Mouse (Mus musculus) CH12.LX (cell line): Measurements from ENCODE around the gene Ncor2.

Source experiments
- CHD2 ChIP-seq: IDR thresholded peaks from 2 replicates; pipeline ENCODE4 v1.6.1; 2011; ENCODE audit warnings: low read length, improper control_type of control experiment
- CTCF ChIP-seq, 2 experiments: IDR thresholded peaks in 1 of 2; conservative IDR thresholded peaks in 1 of 2; 2 replicates each; pipeline ENCODE4 v1.5.1; 2011 to 2012; ENCODE audit warnings: low read depth in 2 of 2, low read length in 2 of 2, improper control_type of control experiment in 1 of 2, inconsistent platforms in 1 of 2, mild to moderate bottlenecking in 1 of 2, moderate library complexity in 1 of 2
- EP300 ChIP-seq: IDR thresholded peaks from 2 replicates; pipeline ENCODE4 v1.6.1; 2011; ENCODE audit warnings: low read length, improper control_type of control experiment
- JUND ChIP-seq: conservative IDR thresholded peaks from 2 replicates; pipeline ENCODE4 v1.6.1; 2011; ENCODE audit warnings: low read depth, low read length, improper control_type of control experiment
- MAZ ChIP-seq: IDR thresholded peaks from 2 replicates; pipeline ENCODE4 v1.6.1; 2012; ENCODE audit warnings: low read depth, mild to moderate bottlenecking, inconsistent platforms, low read length, improper control_type of control experiment, moderate library complexity
- NRF1 ChIP-seq: IDR thresholded peaks from 2 replicates; pipeline ENCODE4 v1.6.1; 2014; ENCODE audit warnings: low read depth, mild to moderate bottlenecking, inconsistent platforms, low read length, improper control_type of control experiment, moderate library complexity
- POLR2A ChIP-seq: IDR thresholded peaks from 2 replicates; pipeline ENCODE4 v1.6.1; 2011; ENCODE audit warnings: low read depth, mild to moderate bottlenecking, improper control_type of control experiment, low read length
- RAD21 ChIP-seq: IDR thresholded peaks from 2 replicates; pipeline ENCODE4 v1.6.1; 2011; ENCODE audit warnings: low read depth, mild to moderate bottlenecking, low read length, improper control_type of control experiment, moderate library complexity
- RCOR1 ChIP-seq: conservative IDR thresholded peaks from 2 replicates; pipeline ENCODE4 v1.6.1; 2012; ENCODE audit warnings: low read depth, mild to moderate bottlenecking, inconsistent platforms, low read length, improper control_type of control experiment
- USF1 ChIP-seq: IDR thresholded peaks from 2 replicates; pipeline ENCODE4 v1.6.1; 2014; ENCODE audit warnings: low read depth, mild to moderate bottlenecking, inconsistent platforms, low read length, improper control_type of control experiment
- ZMIZ1 ChIP-seq: IDR thresholded peaks from 2 replicates; pipeline ENCODE4 v1.6.1; 2012; ENCODE audit warnings: low read depth, mild to moderate bottlenecking, inconsistent platforms, low read length, improper control_type of control experiment

- TF ChIP-seq POLR2A (no peak), EP300 (no peak), USF1 (no peak), ZMIZ1 (no peak), RCOR1 (no peak), MAZ (no peak), CTCF (conservative IDR thresholded peaks at IDR 0.05 in 1 of 2, IDR thresholded peaks at IDR 0.05 in 1 of 2; ENCODE audit: low read depth in 2 of 2, low read length in 2 of 2) (no peak), NRF1 (no peak), CHD2 (0 out of 2 replicates have a peak, but pooled peaks have one; percentile 34), JUND (no peak), RAD21 (no peak)
These were observed 21.5 kb downstream of the Ncor2 start for GRCm38 (mm10) chr5:125157375-125158033.
